Mouse (Mus musculus) MEL-GATA-1-ER (cell line): ENCODE results near the gene Rac3.
A peak's percentile ranks its signal among the peaks of the same experiment; 100 is the strongest.
"Not testable (repeated sequence)": the region's sequence is repeated elsewhere in the genome, so short reads cannot be mapped to it uniquely, and the experiment has no call there.

Source experiments
- DNase-seq: peaks from one replicate; pipeline ENCODE4 v3.0.0-alpha.2; 2012; ENCODE audit warnings: low read depth; ENCODE audit errors: extremely low read depth

Rac3 gene

GRCm38 (mm10) chr11:120721124-120722066 lies at the start of gene Rac3:
Gene Rac3, plus strand, starts transcription at chr11:120721470.
- no peak for DNase-seq

DNA sequence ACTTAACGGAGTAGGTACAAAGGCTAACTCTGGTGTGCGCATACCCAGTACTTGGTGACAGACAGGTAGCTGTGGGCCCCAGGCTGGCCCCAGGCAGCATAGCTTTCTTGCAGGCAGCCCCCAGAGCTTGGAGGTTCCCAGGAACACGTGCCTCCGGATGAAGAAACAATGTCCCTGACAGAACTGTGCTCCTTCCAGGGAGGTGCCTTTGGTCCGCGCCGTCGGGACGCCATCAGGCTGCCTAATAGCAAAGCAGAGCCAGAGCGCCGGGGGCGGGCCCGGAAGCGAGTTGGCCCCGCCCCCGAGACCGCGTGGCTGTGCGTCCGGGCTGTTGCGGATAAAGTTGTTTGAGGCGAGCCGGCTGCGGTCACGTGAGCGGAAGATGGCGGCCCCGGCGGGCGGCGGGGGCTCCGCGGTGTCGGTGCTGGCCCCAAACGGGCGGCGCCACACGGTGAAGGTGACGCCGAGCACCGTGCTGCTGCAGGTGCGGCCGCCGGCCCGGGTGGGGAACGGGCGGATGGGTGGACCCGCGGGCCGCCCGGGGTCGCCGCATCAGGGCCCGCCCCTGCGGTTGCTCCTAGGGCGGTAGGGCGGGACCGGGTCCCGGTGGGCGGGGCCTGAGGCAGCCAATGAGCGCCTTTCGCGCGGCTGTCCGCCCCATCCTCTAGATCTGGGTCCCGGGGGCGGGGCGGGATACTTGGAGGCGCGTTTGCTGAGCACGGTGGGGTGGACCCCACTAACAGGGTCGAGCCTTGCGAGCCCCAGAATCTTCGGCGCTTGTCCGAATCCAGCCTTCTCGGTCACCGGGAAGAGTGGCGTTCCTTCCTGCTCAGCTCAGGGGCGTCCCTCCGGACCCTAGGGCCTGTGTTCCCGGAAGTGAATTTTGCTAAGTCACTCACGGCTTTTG lies 48.3 kb upstream of the Rac3 start, which contains the start of gene Aspscr1:
Gene Aspscr1 (plus strand): TSS at position 287 of the 907 bp plus-strand sequence.
- peak; percentile 81 for DNase-seq

- DNase-seq, result no peak
Measured at GRCm38 (mm10) chr11:120673594-120674122, 47.6 kb upstream of the Rac3 start.

DNA sequence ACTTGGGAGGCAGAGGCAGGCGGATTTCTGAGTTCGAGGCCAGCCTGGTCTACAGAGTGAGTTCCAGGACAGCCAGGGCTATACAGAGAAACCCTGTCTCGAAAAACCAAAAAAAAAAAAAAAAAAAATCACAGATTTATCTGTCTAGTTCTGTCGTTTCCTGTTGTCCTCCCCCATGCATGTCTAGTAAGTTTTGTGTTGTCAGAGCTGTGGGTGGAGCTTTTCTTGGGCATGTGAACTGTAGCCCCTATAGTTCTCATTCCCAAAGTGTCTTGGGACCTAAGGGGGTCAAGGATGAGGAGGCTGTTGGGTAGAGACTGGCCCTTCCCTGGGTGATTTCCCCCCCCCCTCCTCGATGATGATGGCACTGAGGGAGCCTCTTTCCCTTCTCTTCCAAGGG lies 45.4 kb upstream of the Rac3 start:
- not testable (repeated sequence) for DNase-seq

- no peak for DNase-seq
Measured at GRCm38 (mm10) chr11:120676951-120677350, 44.3 kb upstream of the Rac3 start.

DNA sequence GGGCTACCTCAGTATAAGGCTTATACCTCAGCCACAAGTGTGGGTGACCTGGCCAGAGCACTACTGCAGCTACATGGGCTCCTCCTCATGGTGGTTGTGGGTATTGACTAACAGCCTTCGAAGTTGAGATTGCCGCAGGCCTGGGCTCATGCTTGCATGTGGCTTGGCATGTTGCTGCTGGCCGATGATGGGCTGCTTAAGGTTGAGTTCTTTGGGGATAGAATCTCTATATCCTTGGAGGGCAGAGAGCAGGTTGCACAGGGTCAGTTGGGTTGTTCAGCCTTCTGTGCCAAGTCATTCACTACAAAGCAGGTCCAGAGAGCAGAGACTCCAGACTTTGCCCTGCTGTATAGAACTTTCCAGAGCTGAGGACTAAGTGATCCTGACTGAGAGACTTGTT lies 41.4 kb upstream of the Rac3 start:
- DNase-seq, result no peak

GRCm38 (mm10) chr11:120682683-120683082 lies 38.6 kb upstream of the Rac3 start:
- no peak for DNase-seq

- DNase-seq, result no peak
Measured at GRCm38 (mm10) chr11:120683536-120683935, 37.7 kb upstream of the Rac3 start.

DNA sequence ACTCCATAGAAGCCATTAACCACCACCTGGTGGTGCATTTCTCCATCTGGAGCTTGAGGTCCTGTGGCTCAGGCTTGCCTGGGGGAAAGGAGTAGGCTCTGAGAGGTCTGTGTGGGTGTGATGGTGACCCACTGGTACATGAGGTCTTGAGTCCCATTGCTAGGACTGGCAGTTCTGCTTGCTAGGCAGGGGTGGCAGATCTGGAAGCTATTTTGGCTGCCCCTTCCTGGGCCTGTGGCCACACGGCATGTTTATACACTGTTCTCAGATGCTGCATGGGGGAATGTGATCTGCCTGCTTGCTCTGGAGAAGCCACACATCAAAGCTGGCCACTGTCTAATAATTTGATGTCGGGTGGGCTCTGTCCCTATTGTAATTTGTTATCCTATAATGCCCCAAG lies 37.2 kb upstream of the Rac3 start:
- DNase-seq, result no peak

- DNase-seq, result no peak
Measured at GRCm38 (mm10) chr11:120684660-120685059, 36.6 kb upstream of the Rac3 start.

DNA sequence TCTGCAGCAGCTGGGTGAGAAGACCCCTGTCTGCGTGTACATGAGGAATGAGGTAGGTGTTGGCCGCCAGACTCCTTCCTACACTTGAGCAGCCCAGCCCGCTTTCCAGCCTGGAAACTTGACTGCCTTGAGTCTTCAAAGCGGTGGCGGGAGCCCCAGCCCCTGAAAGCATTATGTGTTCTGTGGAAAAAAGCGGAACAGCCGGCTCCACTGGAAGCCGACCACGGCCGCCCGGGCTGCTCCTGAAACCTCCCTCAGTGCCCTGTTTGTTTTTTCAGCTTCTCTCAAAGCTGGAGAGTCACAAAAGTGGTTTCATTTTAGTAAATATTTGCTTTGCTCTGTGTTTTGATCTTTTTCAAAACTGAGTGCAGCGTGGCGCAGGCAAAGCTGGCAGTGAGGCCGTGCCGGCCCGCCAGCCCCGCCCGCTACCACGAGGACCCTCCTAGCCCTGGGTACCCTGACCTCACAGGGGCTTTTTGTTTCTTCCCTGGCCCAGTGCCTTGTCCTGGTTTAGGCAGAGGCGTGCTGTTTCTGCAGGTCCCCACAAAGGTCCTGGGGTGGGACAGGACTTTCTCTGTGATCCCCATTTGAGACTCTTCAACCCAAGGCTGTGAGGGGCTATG lies 34.5 kb upstream of the Rac3 start:
- DNase-seq, result no peak

DNA sequence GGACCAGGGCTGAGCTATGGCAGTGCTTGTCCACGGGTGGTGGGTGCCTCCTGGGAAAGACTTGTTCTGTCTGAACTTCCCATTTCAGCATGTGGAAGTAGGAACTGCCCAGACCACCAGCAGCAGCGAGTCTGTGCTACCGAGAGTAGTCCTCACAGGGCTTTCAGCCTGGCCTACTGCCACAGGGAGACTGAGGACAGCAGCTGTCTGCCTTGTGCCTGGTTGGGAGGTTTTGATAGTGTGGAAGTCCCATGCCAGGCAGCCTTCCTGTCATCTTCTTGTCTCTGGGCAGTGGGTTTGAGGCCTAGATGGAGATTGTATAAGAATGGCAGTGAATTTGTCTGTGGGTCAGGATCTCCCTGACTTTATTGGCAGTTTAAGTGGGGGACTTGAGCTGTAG lies 31.9 kb upstream of the Rac3 start:
- DNase-seq, result no peak

GRCm38 (mm10) chr11:120692471-120693011 lies 28.7 kb upstream of the Rac3 start:
- no peak for DNase-seq

DNA sequence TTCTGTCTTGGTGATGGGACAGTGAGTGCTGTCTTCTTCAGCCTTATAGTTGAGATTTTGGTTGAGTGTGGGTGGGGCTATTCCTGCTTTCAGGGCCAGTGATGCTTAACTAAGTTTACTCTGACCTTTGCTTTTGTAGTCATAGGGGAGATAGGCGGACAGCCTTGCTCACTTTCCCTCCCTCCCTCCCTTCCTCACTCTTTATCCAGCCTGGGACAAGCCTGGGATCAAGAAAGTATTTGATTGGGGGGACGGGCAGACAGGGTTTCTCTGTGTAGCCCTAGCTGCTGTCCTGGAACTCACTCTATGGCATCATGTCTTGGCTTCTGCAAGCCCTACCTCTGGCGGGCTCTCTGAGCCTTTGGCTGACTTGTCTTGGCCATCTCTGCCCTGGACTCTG lies 27.8 kb upstream of the Rac3 start:
- DNase-seq, result no peak

GRCm38 (mm10) chr11:120695184-120695583 lies 26.1 kb upstream of the Rac3 start:
- no peak for DNase-seq

- DNase-seq, result no peak
Measured at GRCm38 (mm10) chr11:120695641-120696040, 25.6 kb upstream of the Rac3 start.

GRCm38 (mm10) chr11:120696568-120696967 lies 24.7 kb upstream of the Rac3 start:
- DNase-seq, result no peak

DNA sequence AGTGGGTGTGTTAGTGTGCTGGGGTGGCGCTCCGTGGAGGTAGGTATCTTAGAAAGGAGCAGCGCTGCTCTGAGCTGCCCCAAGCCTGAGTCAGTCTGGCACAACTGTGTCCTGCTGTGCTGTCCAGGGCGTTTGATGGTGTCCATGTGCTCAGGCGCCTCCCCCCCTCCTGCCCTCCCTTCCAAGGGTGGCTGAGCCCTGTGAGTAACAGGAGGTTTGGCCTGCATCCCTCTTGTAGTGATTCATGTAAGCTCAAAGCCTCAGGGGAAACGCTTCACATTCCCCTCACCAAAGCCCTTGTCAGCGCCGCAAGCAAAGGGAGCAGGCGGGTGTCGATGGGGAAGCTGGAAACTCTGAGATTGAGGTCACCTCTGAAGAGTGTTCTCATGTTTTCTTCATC lies 23.5 kb upstream of the Rac3 start:
- no peak for DNase-seq

DNA sequence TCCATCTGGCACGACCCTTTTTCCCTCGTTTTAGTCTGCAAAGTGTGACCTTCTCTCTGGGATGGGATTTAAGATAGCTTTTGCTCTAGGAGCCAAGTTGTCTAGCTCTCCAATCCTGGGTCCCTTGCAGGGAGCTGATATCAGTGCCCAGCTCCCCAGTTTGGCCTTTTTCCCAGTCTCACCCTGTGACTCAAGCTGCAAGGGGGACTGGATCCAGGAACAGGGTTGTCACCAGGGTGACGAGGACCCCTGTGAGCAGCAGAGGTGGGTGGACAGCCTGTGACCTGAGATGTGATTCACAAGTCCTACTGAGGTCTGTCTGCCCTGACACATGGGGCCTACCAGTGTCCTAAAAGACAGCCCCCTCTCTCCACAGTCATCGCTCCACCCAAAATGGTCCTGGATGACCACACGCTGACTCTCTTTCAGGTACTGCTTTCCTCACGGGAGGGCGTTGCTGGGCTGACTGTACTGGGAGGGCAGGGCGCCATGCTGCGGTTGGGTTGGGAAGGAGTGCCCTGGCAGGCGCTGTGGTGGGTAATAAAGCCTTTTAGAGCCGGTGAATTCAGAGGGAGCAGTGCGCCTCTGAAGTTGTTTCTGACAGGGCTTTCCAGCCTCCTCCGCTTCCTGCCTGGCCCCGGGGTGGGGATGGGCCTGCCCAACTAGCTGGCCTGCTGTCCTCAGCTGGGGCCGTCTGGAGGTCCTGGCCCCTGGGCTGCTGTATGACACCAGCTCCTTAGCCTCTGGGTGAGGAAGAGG lies 17.4 kb upstream of the Rac3 start:
- DNase-seq, result no peak
